ENCODE assay signal across 13 mouse cellular contexts in the genomic region with DNA sequence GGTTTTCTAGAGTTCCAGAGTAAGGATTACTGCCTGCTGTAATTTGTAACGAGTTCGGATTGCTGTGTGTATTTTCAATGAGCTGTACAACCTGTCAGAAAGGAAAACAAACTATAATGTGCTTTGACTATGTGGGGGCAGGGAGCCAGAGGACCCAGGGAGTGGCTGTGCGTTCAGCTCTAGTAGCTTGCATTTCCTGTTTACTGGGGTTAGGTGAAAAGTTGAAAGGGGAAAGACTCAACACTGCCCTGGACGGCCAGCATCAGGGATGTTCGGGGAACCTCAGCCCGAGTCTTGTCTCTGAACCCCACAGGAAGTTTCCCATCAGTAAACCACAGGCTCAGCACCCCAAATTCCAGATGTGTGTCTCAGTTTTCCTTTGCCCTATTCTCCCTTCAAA. TPM values are rescaled to one million over a fixed set of nuclear protein-coding genes. Genes with fewer than 3 reads are reported as not detected.
DNase-seq lines count a peak whose midpoint lies in the region; ATAC-seq and TF ChIP-seq lines count a peak whose summit lies in the region.
"Had no signal": no experiment of that assay in that cellular context is flagged by ENCODE, and none has a peak within 500 bp of the region (broad histone marks: within the 10 kb centered on the region; RNA-seq: fewer than 3 reads in every experiment).

No protein-coding gene starts in this region.

- DNase-seq in heart, adult 9 months (ENCODE audit: low spot score in 2 of 2) = no peak
- DNase-seq in CD4-positive, CD25-positive, alpha-beta regulatory T cell, adult 2 months (ENCODE audit: low read depth, low spot score) = peak; percentile 69
- peak; percentile 55 for DNase-seq in kidney, postnatal 14 days
- peak; percentile 77 for DNase-seq in naive thymus-derived CD4-positive, alpha-beta T cell, adult 2 months (ENCODE audit: low read depth)
- no peak for DNase-seq in cerebellum, postnatal 25 days
- no peak for DNase-seq in hindbrain, postnatal 0 days (ENCODE audit: low spot score)
- DNase-seq: forebrain, postnatal 0 days; right cerebral cortex, postnatal 14 days had no signal

- H3K4me2 ChIP-seq in heart, embryonic 16.5 days (ENCODE audit: low read depth, low read length) = no peak overlapping the region
- H3K4me2 ChIP-seq in midbrain, embryonic 16.5 days (ENCODE audit: low read length) = no peak overlapping the region
- H3K4me2 ChIP-seq in hindbrain, postnatal 0 days (ENCODE audit: low read depth, low read length) = no peak overlapping the region
- H3K4me2 ChIP-seq: embryonic facial prominence, embryonic 15.5 days; heart, embryonic 13.5 days; limb, embryonic 15.5 days had no signal

- H3K27ac ChIP-seq in heart, embryonic 16.5 days (ENCODE audit: low read length) = peak overlapping the region; percentile 23; the same call in 1 of the 2 replicates
- H3K27ac ChIP-seq in midbrain, embryonic 16.5 days (ENCODE audit: low read length) = no peak overlapping the region
- H3K27ac ChIP-seq in hindbrain, postnatal 0 days = no peak overlapping the region
- H3K27ac ChIP-seq: embryonic facial prominence, embryonic 15.5 days; heart, embryonic 13.5 days; limb, embryonic 15.5 days had no signal

- no peak overlapping the region for H3K4me3 ChIP-seq in heart, embryonic 16.5 days (ENCODE audit: low read length)
- no peak overlapping the region for H3K4me3 ChIP-seq in midbrain, embryonic 16.5 days (ENCODE audit: low read depth, low read length)
- no peak overlapping the region for H3K4me3 ChIP-seq in hindbrain, postnatal 0 days (ENCODE audit: low read length)
- H3K4me3 ChIP-seq: embryonic facial prominence, embryonic 15.5 days; heart, embryonic 13.5 days; limb, embryonic 15.5 days had no signal

- no peak for ATAC-seq in heart, embryonic 16.5 days (replicated peaks; ENCODE audit: extremely low read depth, insufficient read depth, low FRiP score)
- ATAC-seq in midbrain, embryonic 16.5 days = no peak
- no peak for ATAC-seq in hindbrain, postnatal 0 days
- ATAC-seq: forebrain, postnatal 0 days had no signal

- no peaks in the 10 kb centered on the region for H3K27me3 ChIP-seq in heart, embryonic 16.5 days (ENCODE audit: control insufficient read depth, insufficient read depth, low read length)
- H3K27me3 ChIP-seq in midbrain, embryonic 16.5 days (ENCODE audit: control insufficient read depth, insufficient read depth, low read depth, low read length) = no peaks in the 10 kb centered on the region
- no peaks in the 10 kb centered on the region for H3K27me3 ChIP-seq in hindbrain, postnatal 0 days (ENCODE audit: insufficient read depth, low read length)
- H3K27me3 ChIP-seq: embryonic facial prominence, embryonic 15.5 days; heart, embryonic 13.5 days; limb, embryonic 15.5 days had no signal

- H3K9me3 ChIP-seq in heart, embryonic 16.5 days (replicated peaks; ENCODE audit: control insufficient read depth, low read length) = no peaks in the 10 kb centered on the region
- H3K9me3 ChIP-seq in midbrain, embryonic 16.5 days (replicated peaks; ENCODE audit: control insufficient read depth, low read length, poor library complexity, severe bottlenecking) = no peaks in the 10 kb centered on the region
- no peaks in the 10 kb centered on the region for H3K9me3 ChIP-seq in hindbrain, postnatal 0 days (ENCODE audit: low read length)
- H3K9me3 ChIP-seq: embryonic facial prominence, embryonic 15.5 days; heart, embryonic 13.5 days; limb, embryonic 15.5 days had no signal

- 65% methylated on average over 6 of the region's 6 CpGs for WGBS in heart, embryonic 16.5 days
- WGBS in midbrain, embryonic 16.5 days = 77% methylated on average over 6 of the region's 6 CpGs
- 75% methylated on average over 6 of the region's 6 CpGs for WGBS in hindbrain, postnatal 0 days

- H3K9ac ChIP-seq in heart, embryonic 16.5 days (ENCODE audit: low read length) = no peak overlapping the region
- H3K9ac ChIP-seq in midbrain, embryonic 16.5 days (ENCODE audit: low read depth, low read length) = no peak overlapping the region
- H3K9ac ChIP-seq in hindbrain, postnatal 0 days (replicated peaks; ENCODE audit: low read length) = no peak overlapping the region
- H3K9ac ChIP-seq: embryonic facial prominence, embryonic 15.5 days; forebrain, postnatal 0 days; heart, embryonic 13.5 days; limb, embryonic 15.5 days had no signal

- no peaks in the 10 kb centered on the region for H3K36me3 ChIP-seq in heart, embryonic 16.5 days (ENCODE audit: control insufficient read depth, insufficient read depth)
- H3K36me3 ChIP-seq in midbrain, embryonic 16.5 days (ENCODE audit: control insufficient read depth, insufficient read depth, low read length) = no peaks in the 10 kb centered on the region
- no peaks in the 10 kb centered on the region for H3K36me3 ChIP-seq in hindbrain, postnatal 0 days (ENCODE audit: insufficient read depth, low read length)
- H3K36me3 ChIP-seq: embryonic facial prominence, embryonic 15.5 days; heart, embryonic 13.5 days; limb, embryonic 15.5 days had no signal

- TF ChIP-seq CTCF in hindbrain, postnatal 0 days (IDR thresholded peaks at IDR 0.05; ENCODE audit: low read depth) = no peak

- peaks cover 25% of the 10 kb centered on the region for H3K4me1 ChIP-seq in heart, embryonic 16.5 days (ENCODE audit: control insufficient read depth, insufficient read depth, low read length)
- H3K4me1 ChIP-seq in midbrain, embryonic 16.5 days (ENCODE audit: control insufficient read depth, insufficient read depth, low read length) = peaks cover 6% of the 10 kb centered on the region; the same call in 1 of the 2 replicates
- H3K4me1 ChIP-seq in hindbrain, postnatal 0 days (ENCODE audit: insufficient read depth, low read length) = no peaks in the 10 kb centered on the region

RNA-seq across cellular contexts. Expression of a gene that starts 43.2 kb away (rescaled TPM):
- polyA plus RNA-seq in heart, embryonic 16.5 days (2015; fragmentation: Nextera tagmentation; extraction: Ambion mirVana) = 20.1 and 23.4 TPM in 2 replicates
- polyA plus RNA-seq in midbrain, embryonic 16.5 days (2015; fragmentation: Nextera tagmentation; extraction: Ambion mirVana) = 6.0 and 7.2 TPM in 2 replicates
- 6.9 and 10.8 TPM in 2 replicates for total RNA-seq in hindbrain, postnatal 0 days (2014; rRNA removed)
- 5.6 and 6.7 TPM in 2 replicates for polyA plus RNA-seq in hindbrain, postnatal 0 days (2015; fragmentation: Nextera tagmentation; extraction: Ambion mirVana)

Comparison
In these comparisons a context has a peak if more than half of its experiments do, and no peak if none do; other contexts are left out.
1. DNase-seq: peak in CD4-positive, CD25-positive, alpha-beta regulatory T cell, adult 2 months (single experiment), kidney, postnatal 14 days (single experiment) and naive thymus-derived CD4-positive, alpha-beta T cell, adult 2 months (single experiment); none in heart, adult 9 months (0 of 2), cerebellum, postnatal 25 days (0 of 2) and hindbrain, postnatal 0 days (single experiment).